Mouse (Mus musculus): ENCODE results near the gene Tmem39a.
A peak's percentile ranks its signal among the peaks of the same experiment; 100 is the strongest.

Tmem39a gene

DNA sequence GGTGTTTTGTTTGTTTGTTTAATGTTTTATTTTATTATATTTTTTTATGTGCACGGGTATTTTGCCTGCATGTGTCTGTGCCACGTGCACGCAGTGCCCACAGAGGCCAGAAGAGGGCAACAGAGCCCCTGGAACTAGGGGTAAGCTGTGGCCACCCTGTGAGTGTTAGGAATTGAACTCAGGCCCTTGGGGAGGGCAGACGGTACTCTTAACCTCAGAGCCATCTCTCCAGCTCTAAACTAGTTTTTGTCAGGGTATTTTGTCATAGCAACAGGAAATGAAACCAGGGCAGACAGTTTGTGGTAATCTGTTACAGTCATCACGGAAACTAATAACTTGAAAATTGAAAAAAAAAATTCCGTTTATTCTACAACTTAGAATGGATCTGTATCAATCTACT is 73.6 kb downstream of the Tmem39a start:
- peak; percentile 58 for DNase-seq (ENCODE audit: low read depth, low spot score)

DNA sequence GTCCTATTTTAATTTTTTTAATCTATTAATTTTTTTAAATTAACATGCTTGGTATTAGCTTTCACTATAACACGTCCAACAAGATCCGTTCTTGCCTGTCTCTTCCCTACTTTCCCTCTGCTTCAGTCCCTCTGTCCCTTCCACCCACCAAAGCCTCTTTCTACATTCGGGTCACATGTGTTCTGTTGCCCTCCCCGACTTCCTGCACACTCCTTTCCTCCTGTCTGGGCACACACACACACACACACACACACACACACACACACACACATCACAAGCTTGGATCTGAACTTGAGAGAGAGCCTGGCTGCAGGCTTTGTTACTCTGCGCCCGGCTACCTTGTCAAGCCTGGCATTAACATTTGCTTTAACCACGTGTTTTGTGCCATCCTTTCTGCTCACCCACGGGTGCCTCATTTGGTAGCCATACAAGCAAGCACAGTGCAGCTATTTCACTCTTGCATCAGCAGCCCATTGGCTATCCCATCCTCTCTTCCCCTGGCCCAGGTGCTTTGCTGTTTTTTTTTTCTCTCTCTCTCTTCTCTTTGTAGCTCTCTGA is 77.4 kb downstream of the Tmem39a start:
- no peak for DNase-seq (ENCODE audit: low read depth, low spot score)

DNA sequence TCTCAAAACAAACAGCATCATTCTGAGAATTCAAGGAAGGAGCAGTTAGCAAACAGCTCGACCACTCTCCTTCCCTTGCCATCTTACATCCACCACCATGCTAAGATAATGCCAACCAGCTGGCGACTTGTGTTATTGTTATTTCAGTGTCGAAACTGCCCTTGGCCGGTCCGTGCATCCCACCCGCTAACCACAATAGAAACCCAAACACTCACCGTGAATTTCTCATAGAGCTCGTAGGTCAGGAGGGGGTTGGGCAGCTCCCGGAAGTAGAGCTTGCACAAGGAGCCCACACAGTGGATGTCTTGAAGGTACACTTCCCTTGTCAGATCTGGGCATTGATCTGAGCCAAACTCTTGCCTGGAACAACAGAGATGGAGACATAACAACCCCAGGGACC is 78.2 kb downstream of the Tmem39a start:
- DNase-seq (ENCODE audit: low read depth, low spot score), result no peak

DNA sequence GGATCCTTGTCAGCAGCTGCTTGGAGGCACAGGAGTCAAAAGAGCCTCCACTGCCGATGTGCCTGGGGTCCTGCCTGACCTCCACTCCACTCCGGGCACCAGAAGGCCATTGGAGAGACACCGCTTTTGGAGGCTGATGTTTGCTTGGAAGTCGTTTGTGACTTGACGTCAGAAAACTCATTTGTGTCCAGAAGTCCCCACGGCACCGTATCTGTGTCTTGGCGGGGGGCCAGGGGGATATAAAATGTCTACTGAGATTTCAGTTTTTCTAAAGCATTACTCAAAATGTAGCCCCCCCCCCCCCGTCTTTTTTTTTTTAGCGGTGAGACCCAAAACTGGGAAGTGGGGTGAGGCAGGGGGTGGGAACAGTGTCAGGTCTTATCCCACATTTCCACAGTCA is 78.6 kb downstream of the Tmem39a start:
- no peak for DNase-seq (ENCODE audit: low read depth, low spot score)
